Mouse (Mus musculus) midbrain, postnatal 0 days (tissue): Measurements from ENCODE around the gene Slc22a12. TPM values are rescaled to one million over a fixed set of nuclear protein-coding genes. Genes with fewer than 3 reads are reported as not detected.
A peak's percentile ranks its signal among the peaks of the same experiment; 100 is the strongest.

Experiments used
- ATAC-seq: fragments of 200-750 bp; cut with Nextera tagmentation; 2 replicates; pipeline ENCODE4 v1.8.0; 2017; ENCODE audit warnings: moderate number of reproducible peaks, mild to moderate bottlenecking, moderate TSS enrichment, moderate library complexity; ENCODE audit not compliant: low FRiP score
- DNase-seq: peaks from one replicate; pipeline ENCODE4 v3.0.0-alpha.2; 2015; ENCODE audit warnings: low spot score
- H3K27ac ChIP-seq: fragments of 300-500 bp; sonication (generic); 2 replicates; pipeline ENCODE4 v1.5.1; 2014; ENCODE audit warnings: low read depth, mild to moderate bottlenecking, low read length, mixed read lengths
- H3K27me3 ChIP-seq: fragments of 300-500 bp; sonication (generic); 2 replicates; pipeline ENCODE4 v1.6.1; 2014; ENCODE audit warnings: low read length, control low read depth, mixed read lengths; ENCODE audit not compliant: insufficient read depth
- H3K36me3 ChIP-seq: fragments of 300-500 bp; sonication (generic); 2 replicates; pipeline ENCODE4 v1.6.1; 2014; ENCODE audit warnings: low read length, control low read depth, mixed read lengths; ENCODE audit not compliant: insufficient read depth
- H3K4me1 ChIP-seq: fragments of 300-500 bp; sonication (generic); 2 replicates; pipeline ENCODE4 v1.6.1; 2014; ENCODE audit warnings: mild to moderate bottlenecking, control low read depth, antibody characterized with exemption, low read length, mixed read lengths; ENCODE audit not compliant: insufficient read depth
- H3K4me2 ChIP-seq: fragments of 300-500 bp; sonication (generic); 2 replicates; pipeline ENCODE4 v1.6.1; 2014; ENCODE audit warnings: low read depth, mild to moderate bottlenecking, low read length, mixed read lengths; ENCODE audit not compliant: poor library complexity, severe bottlenecking
- H3K4me3 ChIP-seq: fragments of 300-500 bp; sonication (generic); 2 replicates; pipeline ENCODE4 v1.5.1; 2014; ENCODE audit warnings: low read depth, mild to moderate bottlenecking, low read length, moderate library complexity
- H3K9ac ChIP-seq: fragments of 300-500 bp; sonication (generic); replicated peaks from 2 replicates; pipeline ENCODE4 v1.6.1; 2014; ENCODE audit warnings: mild to moderate bottlenecking, low read length, moderate library complexity, mixed read lengths; ENCODE audit not compliant: poor library complexity, severe bottlenecking
- H3K9me3 ChIP-seq: fragments of 300-500 bp; sonication (generic); 2 replicates; pipeline ENCODE4 v1.6.1; 2016; ENCODE audit warnings: low read length, control low read depth
- CTCF ChIP-seq: IDR thresholded peaks from 2 replicates; pipeline ENCODE4 v1.5.1; 2016; ENCODE audit warnings: antibody characterized with exemption, mild to moderate bottlenecking
- WGBS: fragments of 180-500 bp; shearing (Covaris S2); extraction: QIAGEN DNeasy Blood & Tissue Kit; methylation state at CpG from one replicate; pipeline ENCODE4 v1.1.7; 2014; 5-methylcytosine and 5-hydroxymethylcytosine counted together
- polyA plus RNA-seq: library from polyadenylated mRNA; unstranded; fragments of >200 nt; fragmentation: Nextera tagmentation; extraction: Ambion mirVana; gene quantifications from 2 replicates; pipeline ENCODE4 v1.2.1, GENCODE M21; 2015
- total RNA-seq: library from RNA; depleted of rRNA; stranded (reverse); fragments of >200 nt; gene quantifications from 2 replicates; pipeline ENCODE4 v1.2.3, GENCODE M21; 2014

The Slc22a12 gene
- total and polyA plus RNA-seq, 2 experiments from 2014 or later: 0.57 to 0.71 TPM

GRCm38 (mm10) chr19:6502543-6503319 is 40.1 kb downstream of the Slc22a12 start:
- Histone ChIP-seq H3K36me3 (peaks cover 32% of the 10 kb centered on the region), H3K4me3 (peak overlapping the region; percentile 90), H3K4me2 (peak overlapping the region; percentile 95), H3K27ac (peak overlapping the region; percentile 95), H3K9ac (peak overlapping the region; percentile 99), H3K27me3 (no peaks in the 10 kb centered on the region), H3K4me1 (peaks cover 36% of the 10 kb centered on the region), H3K9me3 (no peaks in the 10 kb centered on the region)
- 4% methylated on average over 20 of the region's 20 CpGs for whole genome bisulfite sequencing
- DNase-seq: peak; percentile 82
- TF ChIP-seq CTCF: no peak
- peak; percentile 53 for ATAC-seq

GRCm38 (mm10) chr19:6502035-6502541 is 40.7 kb downstream of the Slc22a12 start:
- ATAC-seq: no peak

GRCm38 (mm10) chr19:6500636-6501025 is 42.2 kb downstream of the Slc22a12 start:
- WGBS: 37% methylated on average over 2 of the region's 2 CpGs
- TF ChIP-seq CTCF: no peak
- Histone ChIP-seq H3K36me3 (peaks cover 12% of the 10 kb centered on the region), H3K4me3 (peak overlapping the region; percentile 90), H3K27ac (peak overlapping the region; percentile 98), H3K4me2 (peak overlapping the region; percentile 95), H3K9ac (peak overlapping the region; percentile 99), H3K9me3 (no peaks in the 10 kb centered on the region), H3K4me1 (peaks cover 39% of the 10 kb centered on the region), H3K27me3 (no peaks in the 10 kb centered on the region)
- ATAC-seq (no peak), DNase-seq (no peak)

More at GRCm38 (mm10) chr19:6502035-6502541, 40.7 kb downstream of the Slc22a12 start:
- peak overlapping the region; percentile 95 for H3K27ac ChIP-seq
- no peak for TF ChIP-seq CTCF
- H3K27me3 ChIP-seq: no peaks in the 10 kb centered on the region
- 3% methylated on average over 25 of the region's 25 CpGs for WGBS
- peaks cover 36% of the 10 kb centered on the region for H3K4me1 ChIP-seq
- peak overlapping the region; percentile 99 for H3K9ac ChIP-seq
- H3K36me3 ChIP-seq: peaks cover 26% of the 10 kb centered on the region
- peak overlapping the region; percentile 95 for H3K4me2 ChIP-seq
- peak; percentile 83 for DNase-seq
- no peaks in the 10 kb centered on the region for H3K9me3 ChIP-seq
- H3K4me3 ChIP-seq: peak overlapping the region; percentile 90

DNA sequence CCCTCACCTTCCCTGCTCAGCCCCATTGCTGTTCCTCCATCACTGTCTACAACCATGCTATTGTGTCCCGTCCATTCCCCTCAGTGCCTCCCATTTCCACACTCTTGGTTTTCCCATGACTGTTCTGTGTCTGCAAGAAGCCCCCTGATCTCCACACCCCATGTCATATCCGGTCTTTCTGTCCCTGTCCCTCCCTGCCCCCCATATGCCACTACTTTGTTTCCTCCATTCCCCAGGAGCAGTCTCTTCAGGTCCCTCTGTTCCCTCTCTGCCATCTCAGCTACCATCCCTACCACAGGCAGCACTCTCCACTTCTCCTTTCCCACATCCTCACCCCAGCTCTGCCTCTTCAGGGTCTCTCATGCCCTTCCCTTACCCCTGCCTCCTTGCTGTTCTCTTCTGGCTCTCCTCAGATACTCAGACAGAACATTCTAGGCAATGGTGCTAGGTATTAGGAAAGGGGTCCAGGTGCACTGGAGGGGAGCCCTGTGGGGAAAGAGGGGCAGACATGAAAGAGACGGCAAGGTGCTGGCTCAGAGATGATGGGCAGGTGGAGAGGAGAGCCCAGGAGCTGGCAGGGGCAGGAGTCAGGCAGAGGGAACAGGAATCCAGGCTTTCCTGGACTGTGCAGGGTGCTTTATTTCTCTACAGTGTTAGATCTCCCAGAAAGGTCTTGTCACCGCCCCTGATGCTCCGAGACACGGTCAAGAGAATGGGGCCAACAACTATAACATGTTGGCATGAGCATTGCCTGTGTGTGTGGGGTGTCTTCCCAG is 42.8 kb downstream of the Slc22a12 start:
- no peak for ATAC-seq
- DNase-seq: no peak
- Histone ChIP-seq H3K9ac (peak overlapping the region; percentile 99), H3K4me3 (peak overlapping the region; percentile 90), H3K4me1 (peaks cover 41% of the 10 kb centered on the region), H3K27ac (peak overlapping the region; percentile 98), H3K9me3 (no peaks in the 10 kb centered on the region), H3K4me2 (peak overlapping the region; percentile 95), H3K27me3 (no peaks in the 10 kb centered on the region), H3K36me3 (peaks cover 6% of the 10 kb centered on the region)
- 31% methylated on average over 6 of the region's 6 CpGs for WGBS
- no peak for TF ChIP-seq CTCF

DNA sequence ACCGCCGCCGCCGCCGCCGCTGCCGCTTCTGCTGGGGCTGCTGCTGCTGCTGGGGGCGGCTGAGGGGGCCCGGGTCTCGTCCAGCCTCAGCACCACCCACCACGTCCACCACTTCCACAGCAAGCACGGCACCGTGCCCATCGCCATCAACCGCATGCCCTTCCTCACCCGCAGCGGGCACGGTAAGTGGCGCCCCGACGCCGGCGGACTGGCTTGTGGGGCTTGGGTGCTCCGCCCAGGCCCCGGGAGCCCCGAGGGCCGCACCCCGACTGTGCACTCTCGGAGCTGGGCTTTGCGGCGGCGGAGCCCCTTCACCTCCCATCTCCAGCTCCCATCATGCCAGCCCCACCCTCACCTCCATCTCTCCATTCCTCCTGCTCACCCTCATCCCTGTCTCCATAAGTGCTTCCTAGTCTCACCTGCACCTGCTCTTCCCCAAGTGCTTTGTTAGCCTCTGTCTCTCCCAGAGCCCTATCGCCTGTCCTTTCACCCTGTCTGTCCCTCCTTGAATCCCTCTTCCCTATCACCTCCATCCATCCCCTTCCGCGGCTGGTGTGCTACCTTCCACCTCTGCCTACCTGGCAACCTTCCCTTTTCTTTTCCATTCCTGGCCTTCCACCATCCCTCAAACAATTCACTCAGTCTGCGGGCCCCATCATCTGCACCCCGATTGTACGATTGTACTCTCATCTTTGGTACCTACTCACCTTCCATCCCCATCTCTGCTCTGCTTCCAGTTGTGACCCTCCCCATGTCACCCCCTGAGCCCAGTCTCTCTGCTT is 44.3 kb downstream of the Slc22a12 start:
- H3K4me2 ChIP-seq: peak overlapping the region; percentile 95
- H3K4me3 ChIP-seq: peak overlapping the region; percentile 90
- no peaks in the 10 kb centered on the region for H3K27me3 ChIP-seq
- 5% methylated on average over 29 of the region's 38 CpGs for WGBS
- H3K36me3 ChIP-seq: peaks cover 2% of the 10 kb centered on the region; the same call in 1 of the 2 replicates
- DNase-seq: no peak
- H3K27ac ChIP-seq: peak overlapping the region; percentile 98
- no peaks in the 10 kb centered on the region for H3K9me3 ChIP-seq
- ATAC-seq: no peak
- peak overlapping the region; percentile 99 for H3K9ac ChIP-seq
- peaks cover 29% of the 10 kb centered on the region; the same call in 1 of the 2 replicates for H3K4me1 ChIP-seq
- TF ChIP-seq CTCF: no peak
